Mouse (Mus musculus): ENCODE measurements at regions not wholly inside any gene's neighbourhood (a gene's known extent, or its start where the extent isn't known, plus 50 kb on each side); places are given as distances from the start of the nearest gene placed in this dataset.

DNA sequence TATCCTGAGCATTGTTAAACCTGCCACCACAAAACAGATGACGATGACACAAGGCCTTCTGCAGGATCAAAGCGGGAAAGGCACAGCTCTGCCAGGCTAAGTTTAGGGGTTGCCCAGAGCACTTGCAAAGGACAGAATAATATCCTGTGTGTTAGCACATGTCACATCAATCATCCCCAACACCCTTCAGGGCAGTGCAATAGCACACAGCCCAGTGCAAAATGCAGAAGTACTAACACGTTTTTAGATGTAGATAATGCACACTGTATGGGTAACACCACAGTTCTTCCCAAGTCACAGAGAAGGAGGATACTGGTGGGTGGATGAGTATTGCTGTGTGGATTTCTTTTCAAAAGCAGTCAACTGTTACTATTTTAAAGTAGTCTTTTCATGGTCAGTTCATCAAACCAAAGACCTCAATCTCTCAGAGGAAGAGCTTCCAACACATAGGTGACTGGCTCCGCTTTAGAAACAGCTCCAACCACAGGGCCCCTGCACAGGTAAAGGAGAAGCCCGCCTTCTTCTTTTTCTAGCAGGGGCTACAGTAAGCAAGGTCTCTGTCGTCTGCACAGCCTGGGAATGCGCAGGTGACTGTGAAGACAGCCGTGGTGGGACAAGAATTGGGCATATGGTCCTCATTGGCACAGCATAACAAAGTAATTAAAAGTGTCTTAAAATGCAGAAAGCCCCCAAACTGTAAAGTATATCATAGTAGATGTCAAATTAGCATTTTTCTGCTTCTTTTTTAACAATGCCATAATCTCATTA, 61.6 kb upstream of the Gm2310 start:
- TF ChIP-seq CTCF (IDR thresholded peaks at IDR 0.05; ENCODE audit: borderline replicate concordance, control insufficient read depth, extremely low read depth, insufficient read depth, low read length, poor library complexity) (no peak), POLR2A (IDR thresholded peaks at IDR 0.05; ENCODE audit: control insufficient read depth, extremely low read depth, insufficient read depth, low read length, poor library complexity) (no peak)
